Mouse (Mus musculus) midbrain, embryonic 16.5 days (tissue): ENCODE results near the gene Rhof. TPM values are rescaled to one million over a fixed set of nuclear protein-coding genes. Genes with fewer than 3 reads are reported as not detected.

ENCODE experiments used
- ATAC-seq: fragments of 200-750 bp; cut with Nextera tagmentation; 2 replicates; pipeline ENCODE4 v1.8.0; 2017; ENCODE audit warnings: moderate TSS enrichment
- H3K27ac ChIP-seq: fragments of 300-500 bp; sonication (generic); 2 replicates; pipeline ENCODE4 v1.5.1; 2014; ENCODE audit warnings: mild to moderate bottlenecking, low read length, mixed read lengths
- H3K27me3 ChIP-seq: fragments of 300-500 bp; sonication (generic); 2 replicates; pipeline ENCODE4 v1.6.1; 2014; ENCODE audit warnings: low read depth, low read length, mixed read lengths; ENCODE audit not compliant: control insufficient read depth, insufficient read depth
- H3K36me3 ChIP-seq: fragments of 300-500 bp; sonication (generic); 2 replicates; pipeline ENCODE4 v1.6.1; 2014; ENCODE audit warnings: mild to moderate bottlenecking, low read length, moderate library complexity, mixed read lengths; ENCODE audit not compliant: control insufficient read depth, insufficient read depth
- H3K4me1 ChIP-seq: fragments of 300-500 bp; sonication (generic); 2 replicates; pipeline ENCODE4 v1.6.1; 2014; ENCODE audit warnings: mild to moderate bottlenecking, low read length, mixed read lengths; ENCODE audit not compliant: control insufficient read depth, insufficient read depth
- H3K4me2 ChIP-seq: fragments of 300-500 bp; sonication (generic); 2 replicates; pipeline ENCODE4 v1.6.1; 2014; ENCODE audit warnings: mild to moderate bottlenecking, low read length, mixed read lengths
- H3K4me3 ChIP-seq: fragments of 300-500 bp; sonication (generic); 2 replicates; pipeline ENCODE4 v1.5.1; 2014; ENCODE audit warnings: low read depth, mild to moderate bottlenecking, low read length, moderate library complexity, mixed read lengths
- H3K9ac ChIP-seq: fragments of 300-500 bp; sonication (generic); 2 replicates; pipeline ENCODE4 v1.6.1; 2014; ENCODE audit warnings: low read depth, low read length, mixed read lengths
- H3K9me3 ChIP-seq: fragments of 300-500 bp; sonication (generic); replicated peaks from 2 replicates; pipeline ENCODE4 v1.6.1; 2014; ENCODE audit warnings: mild to moderate bottlenecking, low read length, mixed read lengths; ENCODE audit not compliant: control insufficient read depth, poor library complexity, severe bottlenecking
- WGBS: fragments of 180-500 bp; shearing (Covaris S2); extraction: QIAGEN DNeasy Blood & Tissue Kit; methylation state at CpG from one replicate; pipeline ENCODE4 v1.1.7; 2014; 5-methylcytosine and 5-hydroxymethylcytosine counted together
- polyA plus RNA-seq: library from polyadenylated mRNA; unstranded; fragments of >200 nt; fragmentation: Nextera tagmentation; extraction: Ambion mirVana; gene quantifications from 2 replicates; pipeline ENCODE4 v1.2.1, GENCODE M21; 2015

Rhof gene
- polyA plus RNA-seq, 1 experiment from 2014 or later: 21.4 TPM

GRCm38 (mm10) chr5:123151077-123151476 lies 18.6 kb upstream of the Rhof start:
- ATAC-seq: 0 out of 2 replicates have a peak, but pooled peaks have one; percentile 19
- WGBS: 40% methylated on average over 7 of the region's 7 CpGs
- no peaks in the 10 kb centered on the region for H3K9me3 ChIP-seq
- H3K36me3 ChIP-seq: peaks cover 25% of the 10 kb centered on the region
- H3K27ac ChIP-seq: no peak overlapping the region
- H3K4me1 ChIP-seq: peaks cover 40% of the 10 kb centered on the region
- peak overlapping the region; percentile 36 for H3K4me3 ChIP-seq
- H3K27me3 ChIP-seq: no peaks in the 10 kb centered on the region
- peak overlapping the region; percentile 22; the same call in 1 of the 2 replicates for H3K9ac ChIP-seq
- H3K4me2 ChIP-seq: peak overlapping the region; percentile 50

- no peak overlapping the region for H3K27ac ChIP-seq
- H3K4me2 ChIP-seq: peak overlapping the region; percentile 50
- H3K4me1 ChIP-seq: peaks cover 44% of the 10 kb centered on the region
- peak overlapping the region; percentile 45; the same call in 1 of the 2 replicates for H3K9ac ChIP-seq
- no peak for ATAC-seq
- H3K36me3 ChIP-seq: peaks cover 25% of the 10 kb centered on the region
- WGBS: 39% methylated on average over 7 of the region's 7 CpGs
- no peaks in the 10 kb centered on the region for H3K9me3 ChIP-seq
- no peaks in the 10 kb centered on the region for H3K27me3 ChIP-seq
- H3K4me3 ChIP-seq: peak overlapping the region; percentile 36
These were observed 18.1 kb upstream of the Rhof start for GRCm38 (mm10) chr5:123150641-123151040.

GRCm38 (mm10) chr5:123149451-123150400 lies 17.2 kb upstream of the Rhof start:
- Histone ChIP-seq H3K9ac (peak overlapping the region; percentile 50), H3K27me3 (no peaks in the 10 kb centered on the region), H3K4me1 (peaks cover 53% of the 10 kb centered on the region), H3K4me2 (peak overlapping the region; percentile 50), H3K27ac (no peak overlapping the region), H3K4me3 (peak overlapping the region; percentile 36), H3K36me3 (peaks cover 25% of the 10 kb centered on the region), H3K9me3 (no peaks in the 10 kb centered on the region)
- WGBS: 7% methylated on average over 19 of the region's 19 CpGs
- peak; percentile 79 for ATAC-seq

GRCm38 (mm10) chr5:123148073-123148722 lies 15.7 kb upstream of the Rhof start:
- Histone ChIP-seq H3K36me3 (peaks cover 16% of the 10 kb centered on the region), H3K27ac (no peak overlapping the region), H3K4me2 (0 out of 2 replicates have a peak overlapping the region, but pooled peaks have one; percentile 3), H3K9me3 (no peaks in the 10 kb centered on the region), H3K4me3 (no peak overlapping the region), H3K4me1 (peaks cover 63% of the 10 kb centered on the region), H3K9ac (no peak overlapping the region), H3K27me3 (no peaks in the 10 kb centered on the region)
- WGBS: 74% methylated on average over 23 of the region's 25 CpGs
- no peak for ATAC-seq

- H3K27ac ChIP-seq: no peak overlapping the region
- no peaks in the 10 kb centered on the region for H3K27me3 ChIP-seq
- H3K36me3 ChIP-seq: peaks cover 11% of the 10 kb centered on the region
- no peak overlapping the region for H3K4me2 ChIP-seq
- 85% methylated on average over 17 of the region's 17 CpGs for WGBS
- no peak for ATAC-seq
- H3K9ac ChIP-seq: no peak overlapping the region
- no peak overlapping the region for H3K4me3 ChIP-seq
- peaks cover 63% of the 10 kb centered on the region for H3K4me1 ChIP-seq
- no peaks in the 10 kb centered on the region for H3K9me3 ChIP-seq
These were observed 15.1 kb upstream of the Rhof start for GRCm38 (mm10) chr5:123147569-123147968.

GRCm38 (mm10) chr5:123146357-123146756 lies 13.9 kb upstream of the Rhof start:
- Histone ChIP-seq H3K4me2 (no peak overlapping the region), H3K36me3 (peaks cover 11% of the 10 kb centered on the region), H3K27ac (no peak overlapping the region), H3K9me3 (no peaks in the 10 kb centered on the region), H3K27me3 (no peaks in the 10 kb centered on the region), H3K4me1 (peaks cover 59% of the 10 kb centered on the region), H3K4me3 (no peak overlapping the region), H3K9ac (no peak overlapping the region)
- 81% methylated on average over 11 of the region's 11 CpGs for WGBS
- no peak for ATAC-seq

- Histone ChIP-seq H3K9ac (peak overlapping the region; percentile 100), H3K36me3 (peaks cover 11% of the 10 kb centered on the region), H3K27me3 (no peaks in the 10 kb centered on the region), H3K27ac (peak overlapping the region; percentile 14; the same call in 1 of the 2 replicates), H3K9me3 (no peaks in the 10 kb centered on the region), H3K4me2 (peak overlapping the region; percentile 95), H3K4me3 (peak overlapping the region; percentile 94), H3K4me1 (peaks cover 45% of the 10 kb centered on the region)
- no peak for ATAC-seq
- WGBS: 36% methylated on average over 20 of the region's 20 CpGs
These were observed 12.5 kb upstream of the Rhof start for GRCm38 (mm10) chr5:123144746-123145590.

GRCm38 (mm10) chr5:123143971-123144745 lies 11.7 kb upstream of the Rhof start:
- peak overlapping the region; percentile 100 for H3K9ac ChIP-seq
- whole genome bisulfite sequencing: 3% methylated on average over 17 of the region's 17 CpGs
- H3K27me3 ChIP-seq: no peaks in the 10 kb centered on the region
- peak overlapping the region; percentile 95 for H3K4me2 ChIP-seq
- H3K9me3 ChIP-seq: no peaks in the 10 kb centered on the region
- H3K36me3 ChIP-seq: peaks cover 11% of the 10 kb centered on the region
- peak overlapping the region; percentile 94 for H3K4me3 ChIP-seq
- peaks cover 38% of the 10 kb centered on the region for H3K4me1 ChIP-seq
- H3K27ac ChIP-seq: peak overlapping the region; percentile 14; the same call in 1 of the 2 replicates
- ATAC-seq: no peak
